9 mouse cellular contexts compared by ENCODE assay signal in the genomic region with DNA sequence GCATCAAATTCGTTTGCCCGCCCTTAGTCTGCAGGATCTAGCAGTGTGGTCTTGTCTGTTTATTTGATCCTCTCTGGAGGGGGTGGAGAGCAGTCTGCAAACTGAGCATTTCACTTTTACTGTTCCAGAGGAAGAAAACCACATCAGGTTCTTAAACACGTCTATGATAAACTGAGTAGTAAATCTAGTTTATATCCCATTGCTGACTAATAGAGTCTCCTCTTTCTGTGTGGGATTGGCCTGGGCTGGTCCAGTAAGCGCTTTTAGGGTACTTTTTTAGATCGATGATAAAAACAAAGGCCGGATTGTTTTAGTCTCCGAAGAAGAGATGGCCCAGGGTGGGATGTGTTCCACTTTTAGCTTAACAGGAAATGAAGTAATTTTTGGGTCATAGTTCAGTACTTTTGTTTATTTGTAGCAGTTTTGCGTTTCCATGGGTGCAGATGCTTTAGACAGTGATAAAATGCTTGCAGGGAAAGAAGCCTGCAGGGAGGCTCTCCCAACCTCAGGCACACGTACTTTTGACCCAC.
DNase-seq lines count a peak whose midpoint lies in the region; ATAC-seq and TF ChIP-seq lines count a peak whose summit lies in the region.
"Had no signal": no experiment of that assay in that cellular context is flagged by ENCODE, and none has a peak within 500 bp of the region (broad histone marks: within the 10 kb centered on the region; RNA-seq: fewer than 3 reads in every experiment).

No protein-coding gene starts in this region.

- POLR2A ChIA-PET in Patski (lab: Charles Lee), result no interaction called here

- no peaks in the 10 kb centered on the region for H3K27me3 ChIP-seq in Patski
- H3K27me3 ChIP-seq in heart, embryonic 13.5 days (replicated peaks), result no peaks in the 10 kb centered on the region
- no peaks in the 10 kb centered on the region for H3K27me3 ChIP-seq in limb, embryonic 13.5 days
- no peaks in the 10 kb centered on the region for H3K27me3 ChIP-seq in splenic B cell, adult 2 months (ENCODE audit: control insufficient read depth, insufficient read depth, low read length, poor library complexity, severe bottlenecking)
- H3K27me3 ChIP-seq: midbrain, embryonic 12.5 days had no signal

- in situ Hi-C loops in Patski (cut with MboI; ENCODE audit: low pct_unique_long_range_greater_than_20kb), result no loop called here

- peaks cover 7% of the 10 kb centered on the region for H3K36me3 ChIP-seq in heart, embryonic 13.5 days
- H3K36me3 ChIP-seq in limb, embryonic 13.5 days, result peaks cover 10% of the 10 kb centered on the region
- no peaks in the 10 kb centered on the region for H3K36me3 ChIP-seq in splenic B cell, adult 2 months (ENCODE audit: control insufficient read depth, insufficient read depth, low read length, poor library complexity, severe bottlenecking)
- H3K36me3 ChIP-seq: midbrain, embryonic 12.5 days had no signal

- peak; percentile 93 for ATAC-seq in Patski
- no peak for ATAC-seq in heart, embryonic 13.5 days (ENCODE audit: extremely low read depth, insufficient number of reproducible peaks, low FRiP score, low TSS enrichment)
- ATAC-seq in limb, embryonic 13.5 days (ENCODE audit: low FRiP score, low read depth), result peak; percentile 77

- intact Hi-C loops in heart, postnatal 36 days (cut with DNase I), result loop anchor here (1.0 kb wide), 1 partner anchor 36 kb away; no protein-coding TSS in a partner anchor
- intact Hi-C loops in left cerebral cortex, postnatal 10 days (cut with DNase I), result no loop called here

- H3K4me3 ChIP-seq in heart, embryonic 13.5 days, result no peak overlapping the region
- no peak overlapping the region for H3K4me3 ChIP-seq in limb, embryonic 13.5 days
- H3K4me3 ChIP-seq: midbrain, embryonic 12.5 days had no signal

- 23% methylated on average over 9 of the region's 9 CpGs for WGBS in heart, embryonic 13.5 days
- 17% methylated on average over 9 of the region's 9 CpGs for WGBS in limb, embryonic 13.5 days

- peak; percentile 96 for DNase-seq in heart, adult 11 months
- no peak for DNase-seq in heart, postnatal 36 days
- DNase-seq in Patski (ENCODE audit: low read depth, low spot score), result peak; percentile 44
- DNase-seq in splenic B cell, adult 2 months (ENCODE audit: low read depth, low spot score), result peak; percentile 82
- no peak for DNase-seq in left cerebral cortex, postnatal 10 days (ENCODE audit: extremely low spot score in 1 of 2, low spot score in 2 of 2)
- DNase-seq in layer of hippocampus, adult 8-10 months (ENCODE audit: low spot score in 2 of 2), result no peak

- CTCF ChIA-PET in Patski (lab: Charles Lee), result interaction anchor here (1.1 to 2.4 kb wide), 3 partner anchors 9 to 18 kb away, joined by 3 to 5 read pairs (median 4); no protein-coding TSS in a partner anchor

- H3K4me1 ChIP-seq in heart, embryonic 13.5 days, result peaks cover 63% of the 10 kb centered on the region
- peaks cover 17% of the 10 kb centered on the region for H3K4me1 ChIP-seq in limb, embryonic 13.5 days
- H3K4me1 ChIP-seq: midbrain, embryonic 12.5 days had no signal

- H3K4me2 ChIP-seq in heart, embryonic 13.5 days, result peak overlapping the region; percentile 3; the same call in 1 of the 2 replicates
- H3K4me2 ChIP-seq in limb, embryonic 13.5 days (replicated peaks), result peak overlapping the region; percentile 17
- H3K4me2 ChIP-seq: midbrain, embryonic 12.5 days had no signal

- TF ChIP-seq CTCF in Patski (IDR thresholded peaks at IDR 0.05), result no peak

- peak overlapping the region; percentile 29; the same call in 1 of the 2 replicates for H3K9ac ChIP-seq in heart, embryonic 13.5 days
- no peak overlapping the region for H3K9ac ChIP-seq in limb, embryonic 13.5 days
- H3K9ac ChIP-seq: midbrain, embryonic 12.5 days had no signal

- H3K9me3 ChIP-seq in heart, embryonic 13.5 days, result no peaks in the 10 kb centered on the region
- no peaks in the 10 kb centered on the region for H3K9me3 ChIP-seq in limb, embryonic 13.5 days
- H3K9me3 ChIP-seq: midbrain, embryonic 12.5 days had no signal

- H3K27ac ChIP-seq in heart, embryonic 13.5 days (replicated peaks), result peak overlapping the region; percentile 58
- H3K27ac ChIP-seq in limb, embryonic 13.5 days, result peak overlapping the region; percentile 39; the same call in 1 of the 2 replicates
- H3K27ac ChIP-seq: midbrain, embryonic 12.5 days had no signal

Comparison
In these comparisons a context has a peak if more than half of its experiments do, and no peak if none do; other contexts are left out.
1. DNase-seq: peak in heart, adult 11 months (single experiment), Patski (single experiment) and splenic B cell, adult 2 months (single experiment); none in heart, postnatal 36 days (0 of 2), left cerebral cortex, postnatal 10 days (0 of 2) and layer of hippocampus, adult 8-10 months (0 of 2).